Mouse (Mus musculus) left cerebral cortex, postnatal 36 days (tissue): ENCODE measurements around the gene Adra1d. TPM values are rescaled to one million over a fixed set of nuclear protein-coding genes. Genes with fewer than 3 reads are reported as not detected.

Experiments used
- DNase-seq, 2 experiments: peaks; one replicate each; pipeline ENCODE4 v3.0.0; 2021 to 2022; ENCODE audit warnings: low spot score in 2 of 2, mixed read lengths in 1 of 2
- intact Hi-C: fragments of 180-260 bp; cut with DNase I; formaldehyde crosslinking; loops from one replicate; pipeline ENCODE4 v1.15.1; 2025
- total RNA-seq, 2 experiments: library from RNA; stranded (reverse); gene quantifications; 2 replicates each; pipeline ENCODE4 v1.2.3; 2021

Adra1d gene
- 10 to 100 TPM; 54.2 to 63.3 TPM for total RNA-seq

DNA sequence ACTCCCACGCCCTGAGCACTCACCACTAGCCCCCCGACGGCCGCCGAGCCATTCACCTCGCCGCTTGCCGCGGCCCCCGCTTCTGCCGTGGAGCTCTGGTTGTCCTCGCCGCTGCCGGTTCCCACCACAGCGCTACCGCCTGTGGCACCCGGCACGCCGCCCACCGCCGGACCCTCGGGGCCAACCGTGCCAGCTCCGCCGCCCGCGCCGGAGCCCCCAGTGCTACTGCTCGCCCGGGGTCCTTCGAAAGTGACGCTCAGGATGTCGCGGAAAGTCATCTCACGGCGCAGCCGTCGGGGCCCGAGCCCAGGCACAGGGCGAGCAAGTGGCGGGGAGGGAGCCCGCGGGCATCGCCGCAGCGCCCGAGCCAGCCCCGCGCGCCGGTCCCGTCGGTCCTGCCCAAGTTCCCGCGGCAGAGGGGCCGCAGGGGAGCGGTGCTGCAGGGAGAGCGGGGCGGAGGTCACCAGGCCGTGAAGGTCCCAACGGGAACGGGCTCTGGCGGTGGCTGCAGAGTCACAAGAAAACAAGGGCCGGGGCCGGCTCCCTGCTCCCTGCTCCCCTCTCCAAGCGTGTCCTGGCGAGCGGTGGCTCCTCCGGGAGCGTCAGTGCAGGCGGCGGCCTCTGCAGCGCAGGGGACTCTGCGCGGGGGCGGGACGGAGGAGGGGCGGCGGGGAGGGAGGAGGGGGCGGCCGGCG, at the start of gene Adra1d:
Gene Adra1d, minus strand, starts transcription at position 393 of the 695 bp plus-strand sequence.
- DNase-seq = peak in 1 of 2 experiments; percentile 29
- intact Hi-C loops = loop anchor here (5.0 kb wide), 3 partner anchors 110 to 390 kb away; partner anchors contain the start of gene Prnd

DNA sequence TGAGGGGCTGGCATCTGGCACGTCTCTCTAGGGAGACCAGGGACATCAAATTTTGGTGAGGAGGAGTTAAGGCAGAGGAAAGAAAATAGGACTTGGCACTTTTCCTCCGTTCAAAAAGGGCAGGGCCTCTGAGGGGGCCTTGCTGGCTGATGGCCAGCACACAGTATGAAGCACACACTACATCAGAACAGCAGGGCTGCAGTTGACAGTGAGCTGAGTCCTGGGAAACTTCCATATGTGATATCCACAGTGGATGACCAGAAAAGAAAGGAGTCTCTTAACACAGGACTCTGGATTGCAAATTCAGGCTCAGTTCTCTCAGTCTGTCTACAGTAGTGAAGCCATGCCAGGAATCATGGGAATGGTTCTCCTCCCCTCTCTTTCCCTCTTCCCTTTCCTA, 39.8 kb upstream of the Adra1d start:
- DNase-seq = no peak
- intact Hi-C loops = no loop called here

DNA sequence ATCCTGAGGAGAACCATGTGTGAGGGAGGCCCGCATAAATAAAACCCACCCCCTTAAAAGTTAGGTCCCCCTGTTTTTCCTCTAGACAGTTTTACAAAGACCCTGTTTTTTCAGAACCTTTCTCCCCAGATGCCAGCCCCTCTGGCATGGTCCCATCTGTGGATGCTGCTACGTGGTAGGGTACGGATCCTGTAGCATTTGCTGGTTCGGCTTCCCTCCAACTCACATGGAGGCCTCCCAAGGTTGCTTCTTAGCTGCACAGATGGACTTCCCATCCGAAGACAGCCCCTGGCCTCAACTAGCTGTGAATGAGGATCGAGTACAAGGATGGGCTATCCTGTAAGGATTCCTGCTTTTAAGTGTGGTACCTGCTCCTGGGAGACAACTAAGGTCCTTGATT, 32.8 kb upstream of the Adra1d start:
- DNase-seq = no peak
- intact Hi-C loops = no loop called here

GRCm38 (mm10) chr2:131587521-131587920, 25.4 kb upstream of the Adra1d start:
- DNase-seq = no peak
- intact Hi-C loops = no loop called here

DNA sequence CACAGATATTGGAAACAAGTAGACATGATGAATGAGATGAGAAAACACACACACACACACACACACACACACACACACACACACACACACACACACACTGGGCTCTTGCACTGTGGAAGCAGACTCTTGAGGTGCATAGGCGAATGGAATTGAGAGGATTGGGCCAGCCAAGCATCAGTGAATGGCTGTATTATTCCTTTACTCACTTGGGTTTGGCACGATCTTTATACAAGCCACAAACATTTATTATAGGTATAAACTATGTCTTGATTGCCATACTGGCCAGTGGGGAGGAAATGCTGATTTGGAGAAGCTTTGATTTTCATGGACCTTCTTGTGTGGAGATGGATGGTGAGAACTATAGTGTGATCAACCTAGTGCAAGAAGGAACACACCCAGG, 19.4 kb upstream of the Adra1d start:
- DNase-seq = no peak
- intact Hi-C loops = no loop called here

DNA sequence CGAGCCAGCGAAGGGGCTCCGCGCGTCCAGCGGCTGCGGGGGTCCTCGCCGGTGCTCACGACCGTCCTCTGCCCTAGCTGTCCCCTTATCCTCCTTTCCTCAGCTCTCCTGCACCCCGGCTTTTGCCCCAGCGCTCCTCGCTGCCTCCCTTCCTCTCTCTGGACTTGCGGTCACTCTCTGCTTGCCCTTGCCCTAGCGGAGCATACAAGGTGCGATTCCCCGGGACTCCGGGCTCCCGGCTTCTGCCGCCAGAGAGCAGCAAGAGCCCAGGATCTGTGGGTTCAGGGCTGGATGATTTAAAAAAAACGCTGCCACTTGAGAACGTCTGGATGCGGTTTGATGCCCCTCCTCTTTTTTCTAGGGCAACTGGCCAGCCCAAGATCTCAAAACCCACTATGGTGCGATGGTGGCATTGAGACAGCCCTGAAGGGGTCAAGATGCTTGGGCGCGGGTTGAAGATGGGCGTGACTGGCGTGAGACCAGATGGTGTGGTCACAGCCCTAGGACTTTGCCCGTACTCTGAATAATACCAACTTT, 571 bp upstream of the Adra1d start:
- intact Hi-C loops = loop anchor here (1.0 to 5.0 kb wide), 4 partner anchors 110 to 390 kb away; partner anchors contain the start of gene Prnd
- DNase-seq = peak; percentile 68 to 73

DNA sequence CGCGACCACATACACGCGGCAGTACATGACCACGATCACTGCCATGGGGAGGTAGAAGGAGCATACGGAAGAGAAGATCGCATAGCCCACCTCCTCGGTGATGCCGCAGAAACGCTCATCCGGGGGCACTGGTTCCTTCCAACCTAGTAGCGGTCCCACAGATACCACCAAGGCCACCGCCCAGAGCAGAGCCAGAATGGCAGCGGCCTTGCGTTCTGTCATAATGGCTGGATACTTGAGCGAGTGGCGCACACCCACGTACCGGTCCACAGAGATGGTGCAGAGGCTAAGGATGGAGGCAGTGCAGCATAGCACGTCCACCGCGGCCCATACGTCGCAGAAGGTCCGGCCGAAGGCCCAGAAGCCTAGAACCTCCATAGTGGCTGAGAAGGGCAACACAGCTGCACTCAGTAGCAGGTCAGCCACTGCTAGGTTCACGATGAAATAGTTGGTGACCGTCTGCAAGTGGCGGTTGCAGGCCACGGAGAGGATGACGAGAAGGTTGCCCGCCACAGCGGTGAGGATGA, 676 bp downstream of the Adra1d start:
- DNase-seq = peak in 1 of 2 experiments; percentile 55
- intact Hi-C loops = loop anchor here (5.0 kb wide), 3 partner anchors 111 to 391 kb away; partner anchors contain the start of gene Prnd

DNA sequence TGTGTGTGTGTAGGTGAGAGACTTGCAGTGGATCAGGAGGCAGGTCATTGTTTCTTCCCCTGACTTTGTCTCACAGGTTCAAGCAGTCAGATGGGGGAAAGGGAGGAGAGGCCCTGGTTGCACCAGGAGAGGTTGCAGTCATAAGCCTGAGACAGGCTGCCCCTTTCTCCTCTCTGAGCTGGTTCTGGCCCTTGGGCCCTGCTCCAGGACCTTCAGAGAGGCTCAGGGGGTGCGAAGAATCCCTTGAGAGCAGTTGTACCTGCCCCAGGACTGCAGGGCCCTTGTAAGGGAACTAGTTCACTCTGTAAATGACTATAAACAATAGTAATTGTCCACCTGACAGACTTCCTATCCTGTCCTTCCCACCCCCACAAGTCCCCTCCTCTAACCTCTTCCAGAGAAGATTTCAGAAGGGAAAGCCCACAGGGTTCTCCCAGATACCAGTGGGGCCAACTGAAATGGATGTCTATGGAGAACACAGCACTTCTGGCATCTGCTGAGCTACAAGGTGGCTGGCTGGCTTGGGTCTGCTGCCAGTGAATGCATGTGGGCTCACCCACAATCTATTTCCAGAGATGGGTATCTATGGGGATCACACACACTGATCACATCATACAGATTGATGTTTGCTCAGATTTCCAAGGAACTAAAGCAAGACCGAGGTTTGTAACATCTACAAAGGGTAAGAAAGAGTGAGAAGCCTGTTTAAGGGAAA, 1.7 kb downstream of the Adra1d start:
- peak in 1 of 2 experiments; percentile 52 for DNase-seq
- intact Hi-C loops = loop anchor here (5.0 kb wide), 3 partner anchors 112 to 392 kb away; partner anchors contain the start of gene Prnd

GRCm38 (mm10) chr2:131557896-131558295, 4.2 kb downstream of the Adra1d start:
- DNase-seq = no peak
- intact Hi-C loops = no loop called here

GRCm38 (mm10) chr2:131552736-131553400, 9.2 kb downstream of the Adra1d start:
- no peak for DNase-seq
- intact Hi-C loops = no loop called here

GRCm38 (mm10) chr2:131551701-131552620, 10.1 kb downstream of the Adra1d start:
- intact Hi-C loops = no loop called here

DNA sequence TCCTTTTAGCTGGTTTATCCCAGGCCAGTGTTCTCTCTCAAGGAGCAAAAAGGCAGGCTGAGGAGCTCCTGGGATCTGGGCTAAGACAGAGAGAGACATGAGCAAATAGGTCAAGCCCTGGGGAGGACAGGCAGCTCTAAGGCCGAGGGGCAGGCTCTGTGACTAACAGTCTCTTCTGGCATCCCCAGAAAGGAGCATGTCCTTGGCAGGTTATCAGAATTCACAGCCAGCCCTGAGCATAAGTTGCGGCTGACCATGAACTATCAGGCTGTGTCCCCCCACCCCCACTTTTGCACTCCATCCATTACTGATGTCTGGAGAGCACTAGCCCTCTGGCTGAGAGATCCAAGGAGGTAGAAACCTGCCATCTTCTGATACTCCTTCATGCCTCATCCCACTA, 11.2 kb downstream of the Adra1d start:
- intact Hi-C loops = no loop called here
- DNase-seq = no peak

More at GRCm38 (mm10) chr2:131551701-131552620, 10.1 kb downstream of the Adra1d start:
- no peak for DNase-seq

DNA sequence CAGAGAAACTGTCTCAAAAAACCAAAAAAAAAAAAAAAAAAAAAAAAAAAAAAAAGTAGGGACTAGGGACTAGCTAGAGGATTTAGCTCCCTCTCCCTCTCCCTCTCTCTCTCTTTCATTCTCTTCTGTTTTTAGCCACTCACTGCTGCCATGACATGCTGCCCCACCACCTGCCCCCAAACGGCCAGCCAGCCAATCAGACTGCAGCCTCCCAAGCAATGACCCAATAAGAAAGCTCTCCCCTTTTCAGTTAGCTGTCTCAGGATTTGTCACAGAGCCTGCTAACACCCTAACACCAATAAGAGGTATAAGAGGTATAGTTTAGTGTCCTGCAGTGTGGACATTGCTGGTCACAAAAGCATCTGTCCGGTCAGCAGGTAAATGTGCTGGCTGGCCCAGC, 11.6 kb downstream of the Adra1d start:
- DNase-seq = no peak
- intact Hi-C loops = no loop called here

GRCm38 (mm10) chr2:131549090-131549489, 13.0 kb downstream of the Adra1d start:
- DNase-seq = no peak
- intact Hi-C loops = loop anchor here (5.0 kb wide), 2 partner anchors 118 to 263 kb away; no protein-coding TSS in a partner anchor

DNA sequence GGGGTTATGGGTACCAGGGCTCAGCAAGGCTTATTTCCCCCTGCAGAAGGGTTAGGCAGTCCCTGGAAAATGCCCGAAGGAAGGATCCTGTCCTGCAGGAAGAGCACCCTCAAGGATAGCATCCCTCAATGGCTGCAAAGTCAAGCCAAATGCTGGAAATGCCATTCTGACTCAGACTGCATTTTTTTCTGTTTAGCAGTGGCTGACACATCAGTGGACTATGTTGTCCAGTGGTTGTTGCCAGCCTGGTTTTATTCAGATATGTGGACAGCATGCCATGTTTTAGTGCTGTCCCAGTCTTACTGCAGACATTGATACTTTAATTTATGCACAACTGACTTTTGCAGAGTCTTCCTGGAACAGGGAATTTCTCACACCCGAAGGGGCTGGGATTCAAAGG, 13.8 kb downstream of the Adra1d start:
- DNase-seq = no peak
- intact Hi-C loops = loop anchor here (5.0 kb wide), 2 partner anchors 119 to 264 kb away; no protein-coding TSS in a partner anchor

DNA sequence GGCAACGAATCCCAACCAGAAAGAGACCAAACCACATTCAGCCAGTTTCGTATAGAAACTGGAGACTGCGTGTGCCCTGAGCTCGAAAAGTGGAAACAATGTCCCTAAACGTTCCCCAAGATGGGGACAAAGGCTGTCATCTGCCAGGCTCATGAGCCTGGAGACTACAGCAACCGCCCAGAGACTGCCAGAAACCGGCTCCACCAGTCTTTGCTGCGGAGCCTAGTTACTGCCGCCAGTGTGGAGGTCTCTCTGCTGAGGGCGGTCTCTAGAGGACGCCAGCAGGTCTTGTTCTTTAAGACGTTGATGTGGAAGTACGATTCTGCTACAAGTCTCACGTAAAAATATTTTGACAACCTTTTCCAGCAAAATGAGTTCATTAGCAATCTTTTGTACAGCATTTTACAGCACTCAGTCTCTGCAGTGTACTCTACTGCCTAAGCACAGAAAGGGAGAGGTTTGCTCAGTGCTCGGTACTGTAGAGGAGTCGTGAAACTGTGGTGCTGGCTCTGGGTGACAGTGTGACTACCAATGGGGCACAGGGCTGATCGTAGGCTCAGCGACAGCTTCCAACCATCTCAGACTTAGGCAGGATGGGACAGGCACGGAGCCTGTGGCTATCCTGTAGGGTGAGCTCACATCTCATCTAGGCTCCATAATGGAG, 15.2 kb downstream of the Adra1d start:
- DNase-seq = peak in 1 of 2 experiments; percentile 35
- intact Hi-C loops = loop anchor here (5.0 kb wide), 2 partner anchors 120 to 265 kb away; no protein-coding TSS in a partner anchor

GRCm38 (mm10) chr2:131546308-131546700, 15.8 kb downstream of the Adra1d start:
- intact Hi-C loops = loop anchor here (5.0 kb wide), 2 partner anchors 121 to 266 kb away; no protein-coding TSS in a partner anchor
- DNase-seq = no peak
